Mouse (Mus musculus) heart, postnatal 10 days (tissue): ENCODE results near the gene Scn1a. TPM values are rescaled to one million over a fixed set of nuclear protein-coding genes. Genes with fewer than 3 reads are reported as not detected.

Source experiments
- DNase-seq, 2 experiments: peaks; one replicate each; pipeline ENCODE4 v3.0.0; 2021
- intact Hi-C: fragments of 180-260 bp; cut with DNase I; formaldehyde crosslinking; loops from one replicate; pipeline ENCODE4 v1.15.1; 2025
- total RNA-seq, 2 experiments: library from RNA; stranded (reverse); gene quantifications; 2 replicates each; pipeline ENCODE4 v1.2.3; 2021

Scn1a gene
- total RNA-seq, result under 1 TPM; 0.05 TPM

DNA sequence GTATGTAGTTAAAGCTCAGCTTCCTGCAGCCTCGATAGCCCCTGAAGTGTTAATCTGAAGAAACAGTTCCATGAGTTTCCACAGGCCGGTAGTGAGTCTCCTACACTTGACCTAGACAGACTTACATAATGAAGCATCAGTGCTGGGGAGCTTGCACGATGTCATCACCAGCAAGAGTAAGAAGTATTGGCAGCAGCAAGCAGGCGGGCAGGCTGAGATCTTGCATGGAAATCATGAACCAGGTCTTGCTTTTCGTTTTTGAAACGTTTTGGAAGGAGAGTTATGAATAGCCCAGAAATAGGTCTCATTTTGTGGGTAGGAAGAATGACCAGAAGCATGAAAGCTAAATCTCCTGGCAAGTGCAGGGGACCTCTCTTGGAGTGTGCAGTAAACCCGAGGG lies at the start of gene Scn1a:
TSS of gene Scn1a (minus strand) at position 130 of the 400 bp plus-strand sequence.
- peak in 1 of 2 experiments; percentile 7 for DNase-seq
- intact Hi-C loops, result no loop called here

DNA sequence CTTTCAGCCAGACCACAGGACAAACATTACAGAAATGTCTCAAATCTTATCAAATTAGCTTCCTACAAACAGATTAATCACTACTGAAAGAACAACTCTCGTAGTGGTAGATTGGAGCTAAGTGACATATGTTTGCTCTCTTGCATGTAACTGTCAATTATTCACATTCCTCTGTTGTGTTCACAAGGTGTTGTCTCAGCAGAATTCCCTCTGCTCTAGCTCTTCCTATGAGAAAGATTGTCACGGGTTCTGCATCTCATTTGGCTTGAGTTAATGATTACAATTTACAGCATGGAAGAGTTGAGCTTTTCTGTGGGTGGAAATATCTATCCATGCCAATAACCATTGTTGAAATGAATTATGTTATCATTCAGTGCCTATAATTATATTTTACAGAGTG lies 37.8 kb upstream of the Scn1a start:
- no peak for DNase-seq
- intact Hi-C loops, result no loop called here

DNA sequence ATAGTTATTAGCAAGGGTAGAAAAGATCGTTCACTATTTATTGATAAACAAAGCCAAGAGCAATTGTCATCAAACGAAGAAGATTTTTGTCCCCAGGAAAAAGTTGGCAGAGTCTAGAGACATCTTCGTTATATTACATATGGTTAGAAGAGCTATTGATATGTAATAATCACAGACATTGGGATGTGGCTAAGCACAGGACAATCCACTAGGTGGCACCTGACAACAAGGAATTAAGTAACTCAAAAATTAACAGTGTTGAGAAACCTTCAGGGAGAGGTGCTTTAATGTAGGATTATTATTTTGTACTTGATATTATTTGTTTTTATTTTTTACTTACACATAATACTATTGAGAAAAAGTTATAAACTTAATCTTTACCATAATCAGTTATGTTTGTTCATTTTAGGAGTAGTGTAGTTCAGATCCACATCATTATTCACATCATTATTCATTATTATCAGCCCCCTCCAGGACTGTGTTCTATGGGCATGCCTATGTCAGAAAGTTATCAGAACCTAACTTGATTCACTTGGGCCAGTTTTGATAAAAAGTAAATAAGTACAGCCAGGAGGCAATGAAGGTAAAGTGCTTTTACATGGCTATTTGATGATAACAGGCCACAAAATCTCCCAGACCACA lies 32.7 kb upstream of the Scn1a start:
- intact Hi-C loops, result loop anchor here (1.0 to 2.0 kb wide), 2 partner anchors 171 to 327 kb away; no protein-coding TSS in a partner anchor
- DNase-seq, result peak; percentile 8 to 31

DNA sequence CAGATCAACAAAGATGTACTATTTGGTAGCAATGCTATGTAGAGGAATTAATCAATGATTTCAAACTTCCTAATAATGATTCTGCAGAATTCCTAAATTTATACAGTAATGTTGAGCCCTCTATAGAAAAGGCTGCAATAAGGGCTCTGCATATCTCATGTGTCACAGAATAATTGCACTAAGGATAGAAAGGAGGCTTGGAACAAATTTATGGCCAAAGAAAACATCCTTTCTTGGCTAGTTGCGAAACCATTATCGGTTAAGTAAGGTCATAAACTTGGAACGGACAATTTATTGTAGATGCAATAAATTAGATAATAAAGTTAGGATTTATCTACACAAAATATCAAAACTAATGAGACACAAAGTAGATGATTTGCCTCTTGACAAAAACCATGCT lies 24.8 kb upstream of the Scn1a start:
- intact Hi-C loops, result no loop called here

DNA sequence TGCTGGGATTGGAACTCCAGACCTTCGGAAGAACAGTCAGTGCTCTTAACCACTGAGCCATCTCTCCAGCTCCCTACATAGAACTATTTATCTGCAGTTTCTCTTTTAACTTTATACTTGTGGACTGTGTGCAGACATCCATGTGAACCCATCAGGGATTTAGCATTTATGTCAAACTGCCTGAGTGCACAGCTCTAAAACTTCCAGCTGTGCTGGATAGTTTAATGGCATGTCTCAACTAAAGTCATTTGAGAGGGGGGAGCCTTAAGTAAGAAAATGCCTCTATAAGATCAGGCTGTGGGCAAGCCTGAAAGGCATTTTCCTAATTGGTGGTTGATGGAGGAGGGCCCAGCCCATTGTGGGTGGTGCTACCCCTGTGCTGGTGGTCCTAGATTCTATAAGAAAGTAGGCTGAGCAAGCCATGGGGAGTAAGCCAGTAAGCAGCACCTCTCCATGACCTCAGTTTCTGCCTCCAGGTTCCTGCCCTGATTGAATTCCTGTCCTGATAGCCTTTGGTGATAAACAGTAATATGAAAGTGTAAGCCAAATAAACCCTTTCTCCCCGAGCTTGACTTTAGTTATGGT lies 24.3 kb upstream of the Scn1a start:
- DNase-seq, result no peak
- intact Hi-C loops, result no loop called here

More for the DNA sequence above, 24.8 kb upstream of the Scn1a start:
- DNase-seq, result no peak

DNA sequence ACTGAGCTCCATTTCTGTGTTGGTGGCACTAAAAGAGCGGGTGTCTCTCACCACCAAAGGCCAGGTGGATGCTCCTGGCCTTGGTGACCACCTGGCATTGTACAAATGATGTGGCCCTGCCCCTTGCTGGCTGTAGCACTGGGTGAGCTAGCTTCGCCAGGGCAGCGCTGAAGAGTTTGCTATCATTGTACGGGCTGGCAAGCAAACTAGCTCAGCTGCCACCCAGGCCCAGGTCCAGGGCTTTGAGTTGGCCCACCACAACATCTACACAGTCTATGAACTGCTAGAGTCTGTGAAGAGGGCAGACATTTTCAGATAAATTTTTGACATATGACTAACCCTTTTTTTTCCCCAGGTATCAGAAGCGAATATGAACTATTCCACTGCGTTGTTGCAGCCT lies 23.3 kb upstream of the Scn1a start:
- no peak for DNase-seq
- intact Hi-C loops, result no loop called here

DNA sequence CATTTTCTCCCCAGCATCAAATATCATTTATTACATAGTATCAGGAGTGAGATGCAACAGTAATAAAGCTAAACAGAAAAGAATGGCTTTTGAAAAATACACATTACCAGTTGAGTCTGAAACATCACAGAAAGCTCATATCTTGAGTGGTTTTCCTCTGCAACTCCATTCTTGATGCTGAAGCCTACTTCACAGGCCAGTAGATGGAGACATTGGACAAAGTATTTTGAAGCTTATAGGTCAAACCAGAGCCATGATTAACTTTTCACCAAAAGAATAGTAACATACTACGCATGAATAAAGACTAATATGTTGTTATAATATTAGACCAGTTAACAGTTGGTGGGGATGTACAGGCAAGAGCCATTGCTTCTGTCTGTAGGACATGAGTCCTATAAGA lies 21.8 kb upstream of the Scn1a start:
- DNase-seq, result no peak
- intact Hi-C loops, result no loop called here

DNA sequence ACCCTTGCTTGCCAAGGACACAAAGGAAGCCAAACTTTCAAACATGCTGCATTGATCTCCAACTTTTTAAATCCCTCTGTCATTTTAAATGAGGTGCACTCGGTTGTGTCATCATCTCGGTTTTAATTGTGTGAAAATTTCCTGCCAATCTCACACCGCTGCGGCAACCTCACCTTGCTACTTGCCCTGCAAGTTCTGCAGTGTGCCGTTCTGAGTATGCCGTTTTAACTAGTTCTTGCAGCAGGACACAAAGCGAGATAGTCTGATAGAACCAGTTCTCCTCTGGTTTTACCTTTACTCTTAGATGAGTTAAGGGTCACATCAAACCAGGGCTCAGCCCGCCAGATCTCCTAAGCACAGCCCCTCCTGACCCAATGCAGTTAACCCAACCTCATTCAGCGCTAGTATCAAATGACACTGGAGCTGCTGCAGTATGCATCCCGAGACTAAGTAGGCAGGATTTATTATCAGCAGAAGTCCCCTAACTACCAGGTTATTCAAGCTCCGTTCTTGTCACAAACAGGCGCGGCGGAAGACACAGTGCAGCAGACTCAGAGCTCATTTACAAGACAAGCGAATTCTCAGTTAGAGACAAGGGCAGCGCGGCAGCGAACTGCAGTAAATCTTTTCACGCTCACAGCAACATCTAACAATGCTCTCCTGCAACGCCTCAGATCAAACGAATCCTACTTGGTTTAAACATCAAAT lies 722 bp downstream of the Scn1a start:
- DNase-seq, result no peak
- intact Hi-C loops, result no loop called here

DNA sequence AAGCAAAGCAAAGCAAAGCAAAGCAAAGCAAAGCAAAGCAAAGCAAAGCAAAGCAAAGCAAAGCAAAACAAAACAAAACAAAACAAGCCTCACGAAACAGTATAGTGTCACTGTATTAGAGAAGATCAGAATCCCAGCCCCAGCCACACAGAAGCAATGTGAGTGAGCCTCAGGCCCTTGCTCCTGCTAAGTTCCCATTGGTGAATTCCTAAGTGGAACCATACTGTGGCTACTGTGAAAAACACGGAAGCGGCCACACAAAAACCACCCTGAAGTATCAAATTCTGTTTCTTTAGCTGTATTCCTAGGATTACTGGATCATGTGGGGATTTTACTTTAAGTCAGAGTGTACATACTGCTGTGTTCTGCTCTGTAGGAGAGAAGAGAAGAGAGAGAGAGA lies 4.4 kb downstream of the Scn1a start:
- intact Hi-C loops, result no loop called here
- no peak for DNase-seq

DNA sequence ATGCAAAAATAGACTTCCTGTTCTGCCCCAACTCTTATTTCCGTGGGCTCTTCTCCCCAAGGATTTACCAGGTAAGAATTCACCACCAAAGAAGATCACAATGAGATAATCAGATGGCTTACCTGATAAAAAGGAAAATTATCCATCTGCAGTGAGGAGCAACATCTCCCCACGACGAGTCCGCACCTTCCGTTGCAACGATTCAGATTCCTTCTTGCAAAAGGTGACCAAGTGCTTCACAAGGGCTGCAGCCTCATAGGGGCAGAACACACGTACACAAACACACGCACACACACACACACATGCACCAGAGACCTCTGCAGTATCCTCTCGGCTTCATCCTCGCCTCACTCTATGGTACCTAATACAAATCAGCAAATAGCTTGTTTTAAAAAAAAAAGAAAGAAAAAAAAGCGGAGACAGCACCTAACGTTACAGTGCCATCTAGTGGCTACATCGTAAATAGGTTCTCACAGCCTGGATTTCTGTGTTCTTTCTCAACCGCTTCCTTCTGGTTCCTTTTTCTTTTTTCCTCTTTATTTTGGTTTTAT lies 30.8 kb downstream of the Scn1a start:
- DNase-seq, result peak; percentile 32 to 60
- intact Hi-C loops, result loop anchor here (1.0 to 10.0 kb wide), 4 partner anchors 74 to 1013 kb away; no protein-coding TSS in a partner anchor

DNA sequence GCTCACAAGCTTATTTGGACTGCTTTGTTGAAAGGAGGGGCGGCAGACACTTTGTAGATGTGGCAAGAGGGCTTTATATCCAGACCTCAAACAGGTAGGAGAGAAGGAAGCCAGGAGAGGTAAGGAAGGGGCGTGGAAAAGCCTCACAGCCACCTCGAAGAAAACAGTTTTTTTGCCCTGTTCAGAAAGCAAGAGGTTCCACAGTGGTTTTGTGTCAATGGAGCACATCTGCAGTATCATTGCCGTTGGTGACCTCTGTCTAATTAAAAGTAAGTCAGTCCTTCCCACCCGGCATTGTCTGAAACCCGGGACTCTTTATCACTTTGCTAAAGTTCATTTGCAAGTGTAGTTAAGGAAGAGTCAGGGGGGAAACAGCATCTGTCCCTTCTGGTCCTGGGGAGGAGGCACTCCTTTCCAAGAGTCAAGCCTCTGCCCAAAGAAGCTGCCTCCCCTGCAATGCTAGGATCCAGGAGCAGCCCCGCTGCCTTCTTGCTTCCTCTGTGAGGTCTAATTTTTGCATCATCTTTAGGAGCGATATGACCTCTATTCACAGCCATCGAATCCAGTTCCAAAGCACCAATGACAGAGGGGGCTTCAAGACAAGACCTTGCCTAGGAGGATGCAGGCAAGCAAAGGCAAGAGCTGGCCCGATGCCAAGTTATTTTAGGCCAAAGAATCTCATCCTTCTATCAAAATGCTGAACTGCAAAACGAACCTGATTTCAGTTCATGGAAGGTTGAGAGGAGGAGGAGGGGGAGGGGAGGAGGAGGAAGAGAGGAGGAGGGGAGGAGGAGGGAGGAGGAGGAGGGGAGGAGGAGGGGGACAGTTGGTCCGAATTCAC lies 31.5 kb downstream of the Scn1a start:
- intact Hi-C loops, result loop anchor here (1.0 to 5.0 kb wide), 2 partner anchors 73 to 1012 kb away; no protein-coding TSS in a partner anchor

DNA sequence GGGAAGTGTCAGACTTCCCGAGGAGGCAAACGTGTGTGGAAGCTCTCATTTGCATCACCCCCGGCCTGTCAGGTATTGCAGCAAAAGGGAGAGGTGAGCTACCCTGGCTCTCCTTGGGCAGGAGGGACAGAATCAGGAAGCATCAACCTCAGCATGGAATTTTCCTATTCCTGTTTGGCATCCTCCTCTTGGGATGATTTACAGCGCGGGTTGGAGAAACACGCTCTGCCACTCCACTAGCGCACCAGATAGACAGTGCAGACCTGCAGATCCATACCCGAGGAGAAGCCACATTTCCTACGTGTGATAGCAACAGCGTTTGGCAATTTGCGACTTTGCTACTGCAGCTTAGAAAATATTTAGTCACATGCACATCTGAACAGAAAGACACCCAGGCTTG lies 32.2 kb downstream of the Scn1a start:
- no peak for DNase-seq
- intact Hi-C loops, result loop anchor here (5.0 kb wide), 1 partner anchor 1011 kb away; no protein-coding TSS in a partner anchor

More for the DNA sequence above, 31.5 kb downstream of the Scn1a start:
- DNase-seq, result peak in 1 of 2 experiments; percentile 15

DNA sequence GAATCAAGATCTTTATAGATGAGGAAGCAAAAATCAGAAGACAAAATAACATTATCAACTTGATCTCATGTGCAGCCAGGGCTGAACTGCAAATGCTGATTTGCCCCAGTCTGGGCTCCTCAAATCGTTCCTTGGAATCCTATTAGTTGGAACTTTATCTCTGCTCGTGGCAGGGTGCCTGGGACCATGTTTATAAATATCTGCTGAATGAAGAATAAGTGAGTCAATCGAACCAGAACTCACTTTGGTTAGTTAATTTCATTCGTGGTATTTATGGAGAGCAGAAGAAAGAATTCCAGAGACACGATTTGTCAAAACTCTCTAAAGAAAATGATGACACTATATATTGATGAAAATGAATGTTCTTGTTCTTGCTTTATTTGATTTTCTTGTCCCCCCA lies 48.1 kb downstream of the Scn1a start:
- intact Hi-C loops, result no loop called here
- no peak for DNase-seq

DNA sequence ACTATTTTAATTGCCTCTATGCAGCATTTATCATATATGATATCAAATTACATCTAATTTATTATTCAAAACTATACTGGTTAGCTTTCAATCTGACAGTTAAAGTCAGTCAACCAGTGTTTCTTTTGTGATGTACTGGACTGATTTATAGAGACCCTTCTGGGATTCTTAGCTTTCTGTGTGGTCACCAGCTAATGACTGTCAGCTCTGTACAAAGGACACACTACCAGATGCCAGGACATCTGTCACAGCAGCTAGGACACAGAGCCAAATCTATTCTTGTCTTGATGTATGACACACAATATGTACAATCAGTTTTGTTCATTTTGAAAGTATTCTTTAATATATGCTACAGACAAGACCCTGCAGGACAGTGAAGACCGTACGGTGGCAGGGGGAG lies 72.7 kb downstream of the Scn1a start:
- no peak for DNase-seq
- intact Hi-C loops, result no loop called here

DNA sequence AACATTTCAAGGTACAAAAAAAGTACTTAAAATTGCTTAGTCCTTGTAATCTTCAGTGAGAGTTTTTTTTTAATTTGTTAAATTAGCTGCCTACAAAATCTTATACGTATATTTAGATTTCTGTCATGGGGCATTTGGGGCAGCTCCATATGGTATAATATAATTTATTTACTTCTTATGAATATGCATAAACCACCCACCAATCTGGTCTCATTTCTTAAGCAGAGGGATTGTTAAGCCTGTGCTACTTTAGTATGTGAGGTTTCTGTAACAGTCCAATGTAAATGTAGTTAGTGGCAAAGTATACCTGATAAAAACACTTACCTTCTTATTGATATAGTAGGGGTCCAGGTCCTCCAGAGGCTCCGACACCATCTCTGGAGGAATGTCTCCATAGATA lies 90.0 kb downstream of the Scn1a start:
- no peak for DNase-seq
- intact Hi-C loops, result no loop called here

DNA sequence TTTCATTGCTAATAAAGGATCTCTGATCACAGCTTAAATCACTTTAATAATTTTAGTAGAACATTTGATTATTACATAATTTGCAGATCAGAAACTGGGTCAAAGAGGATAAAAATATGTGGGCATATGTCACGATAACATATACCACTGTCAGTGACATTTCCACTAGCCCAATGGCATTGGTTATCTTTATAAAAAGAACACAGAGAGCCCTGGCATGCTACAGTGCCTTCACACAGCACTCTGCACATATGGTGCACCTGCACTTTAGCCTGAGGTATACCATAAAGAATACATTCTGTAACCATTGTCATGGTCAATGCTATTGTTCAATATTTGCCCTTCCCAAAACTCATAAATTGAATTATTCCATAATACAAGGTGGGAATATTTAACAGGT lies 94.0 kb downstream of the Scn1a start:
- intact Hi-C loops, result no loop called here

DNA sequence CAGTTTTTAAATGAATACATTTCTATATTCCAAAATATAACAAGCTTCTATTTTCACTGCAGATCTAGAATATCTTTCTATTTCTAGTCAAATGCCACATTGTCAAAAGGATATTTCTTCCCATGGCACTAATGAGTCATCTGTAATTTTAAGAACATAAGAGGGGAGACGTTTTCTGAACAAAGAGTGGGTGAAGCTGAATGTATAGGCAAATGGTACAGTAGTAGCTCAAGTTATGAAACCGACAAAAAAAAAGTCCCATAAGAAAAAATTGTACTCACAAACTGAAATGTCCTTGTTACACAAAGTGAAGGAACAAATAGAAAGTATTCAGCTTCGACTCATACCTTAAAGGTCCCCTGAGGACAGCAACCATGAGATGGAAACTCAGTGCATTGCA lies 94.5 kb downstream of the Scn1a start:
- intact Hi-C loops, result no loop called here

More for the DNA sequence above, 94.0 kb downstream of the Scn1a start:
- DNase-seq, result no peak

DNA sequence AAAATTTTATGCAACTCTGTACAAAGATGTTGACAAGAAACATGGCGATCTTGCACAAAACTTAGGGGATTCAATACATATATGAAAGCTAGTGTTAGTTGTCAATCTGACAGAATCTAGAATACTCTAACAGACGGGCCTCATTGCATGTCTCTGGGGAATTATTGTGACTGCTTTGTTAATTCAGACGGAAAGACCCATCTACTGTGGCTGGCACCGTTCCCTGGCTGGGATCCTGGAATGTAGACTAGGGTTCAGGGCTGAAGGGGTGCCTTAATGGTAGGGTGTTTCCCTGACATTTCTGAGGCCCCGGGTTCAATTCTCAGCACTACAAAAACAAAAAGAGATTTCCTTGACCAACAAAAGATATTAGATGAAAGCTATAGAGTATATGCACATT lies 103.2 kb downstream of the Scn1a start:
- intact Hi-C loops, result no loop called here
- DNase-seq, result no peak

More for the DNA sequence above, 94.5 kb downstream of the Scn1a start:
- no peak for DNase-seq

DNA sequence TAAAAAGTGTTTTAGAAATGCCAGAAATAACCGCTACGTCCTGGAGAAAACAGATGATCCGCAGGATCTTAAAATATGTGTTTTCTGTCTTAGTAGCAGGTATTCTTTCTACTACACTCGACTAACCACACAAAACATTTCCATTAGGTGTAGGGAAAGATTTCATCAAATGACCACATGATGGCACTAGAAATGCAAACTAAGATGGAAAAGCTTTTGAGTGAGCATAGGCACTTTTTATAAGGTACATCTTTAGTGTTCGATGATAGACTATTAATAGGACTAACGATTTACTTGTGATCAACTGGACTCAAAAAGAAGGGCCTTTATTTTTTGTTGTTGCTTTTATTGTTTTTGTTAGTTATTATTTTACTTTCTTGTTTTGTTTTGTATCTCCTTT lies 104.2 kb downstream of the Scn1a start:
- no peak for DNase-seq
- intact Hi-C loops, result loop anchor here (1.0 kb wide), 1 partner anchor 73 kb away; no protein-coding TSS in a partner anchor

DNA sequence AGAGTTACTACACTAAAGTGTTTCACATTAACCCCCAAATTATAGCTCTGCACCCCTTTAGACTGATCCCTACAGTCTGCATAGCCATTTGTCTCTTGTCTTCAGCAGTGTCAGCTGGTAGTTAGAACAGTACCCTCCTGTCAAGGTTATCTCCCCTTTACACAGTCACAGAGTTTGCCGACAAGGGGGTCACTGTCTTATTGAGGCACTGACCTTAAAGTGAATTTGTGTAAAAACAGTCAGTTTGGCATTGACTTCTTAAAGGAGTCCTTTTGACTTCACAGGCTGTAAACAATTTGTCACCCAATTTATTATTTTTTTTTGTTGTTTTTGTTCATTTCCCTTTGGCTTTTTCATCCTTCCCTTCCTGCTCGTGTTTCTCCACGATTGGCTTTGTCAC lies 168.1 kb downstream of the Scn1a start:
- no peak for DNase-seq

More for the DNA sequence above, 168.1 kb downstream of the Scn1a start:
- intact Hi-C loops, result no loop called here
